Mouse (Mus musculus) limb, embryonic 11.5 days (tissue): ENCODE data around the gene Repin1. TPM values are rescaled to one million over a fixed set of nuclear protein-coding genes. Genes with fewer than 3 reads are reported as not detected.

Experiments used
- ATAC-seq: fragments of 200-750 bp; cut with Nextera tagmentation; 2 replicates; pipeline ENCODE4 v1.8.0; 2017; ENCODE audit warnings: low read depth; ENCODE audit not compliant: insufficient number of reproducible peaks, low FRiP score, low TSS enrichment
- DNase-seq: peaks from one replicate; pipeline ENCODE4 v3.0.0-alpha.2; 2015; ENCODE audit warnings: low spot score
- H3K27ac ChIP-seq: fragments of 300-500 bp; sonication (generic); replicated peaks from 2 replicates; pipeline ENCODE4 v1.5.1; 2014; ENCODE audit warnings: low read depth, mild to moderate bottlenecking, low read length
- H3K27me3 ChIP-seq: fragments of 300-500 bp; sonication (generic); 2 replicates; pipeline ENCODE4 v1.6.1; 2014; ENCODE audit warnings: mild to moderate bottlenecking, low read length, mixed read lengths; ENCODE audit not compliant: control insufficient read depth, insufficient read depth
- H3K36me3 ChIP-seq: fragments of 300-500 bp; sonication (generic); 2 replicates; pipeline ENCODE4 v1.6.1; 2014; ENCODE audit warnings: mild to moderate bottlenecking, low read length, moderate library complexity, mixed read lengths; ENCODE audit not compliant: control insufficient read depth, insufficient read depth
- H3K4me1 ChIP-seq: fragments of 300-500 bp; sonication (generic); 2 replicates; pipeline ENCODE4 v1.6.1; 2014; ENCODE audit warnings: low read length, mixed read lengths; ENCODE audit not compliant: control insufficient read depth, insufficient read depth
- H3K4me2 ChIP-seq: fragments of 300-500 bp; sonication (generic); 2 replicates; pipeline ENCODE4 v1.6.1; 2014; ENCODE audit warnings: low read depth, mild to moderate bottlenecking, moderate library complexity; ENCODE audit not compliant: severe bottlenecking
- H3K4me3 ChIP-seq: fragments of 300-500 bp; sonication (generic); 2 replicates; pipeline ENCODE4 v1.5.1; 2014; ENCODE audit warnings: low read depth, low read length
- H3K9ac ChIP-seq: fragments of 300-500 bp; sonication (generic); 2 replicates; pipeline ENCODE4 v1.6.1; 2014; ENCODE audit warnings: mild to moderate bottlenecking, low read length
- H3K9me3 ChIP-seq: fragments of 300-500 bp; sonication (generic); 2 replicates; pipeline ENCODE4 v1.6.1; 2016; ENCODE audit warnings: low read length; ENCODE audit not compliant: control insufficient read depth
- WGBS: fragments of 180-500 bp; shearing (Covaris S2); extraction: QIAGEN DNeasy Blood & Tissue Kit; methylation state at CpG from one replicate; pipeline ENCODE4 v1.1.7; 2014; 5-methylcytosine and 5-hydroxymethylcytosine counted together
- polyA plus RNA-seq: library from polyadenylated mRNA; unstranded; fragments of >200 nt; fragmentation: Nextera tagmentation; extraction: Ambion mirVana; gene quantifications from 2 replicates; pipeline ENCODE4 v1.2.1, GENCODE M21; 2014

Repin1 gene
- polyA plus RNA-seq, 1 experiment from 2014 or later = 46.1 TPM

GRCm38 (mm10) chr6:48591221-48591845 lies 2.4 kb upstream of the Repin1 start:
- no peak for DNase-seq
- Histone ChIP-seq H3K27me3 (no peaks in the 10 kb centered on the region), H3K9me3 (peaks cover 4% of the 10 kb centered on the region), H3K4me1 (peaks cover 12% of the 10 kb centered on the region), H3K9ac (no peak overlapping the region), H3K4me2 (no peak overlapping the region), H3K36me3 (peaks cover 6% of the 10 kb centered on the region), H3K4me3 (no peak overlapping the region), H3K27ac (no peak overlapping the region)
- 97% methylated on average over 3 of the region's 3 CpGs for WGBS
- no peak for ATAC-seq

- H3K9ac ChIP-seq = no peak overlapping the region
- 90% methylated on average over 6 of the region's 6 CpGs for WGBS
- peaks cover 9% of the 10 kb centered on the region for H3K9me3 ChIP-seq
- H3K4me2 ChIP-seq = no peak overlapping the region
- no peak overlapping the region for H3K4me3 ChIP-seq
- peaks cover 12% of the 10 kb centered on the region for H3K36me3 ChIP-seq
- no peak overlapping the region for H3K27ac ChIP-seq
- H3K4me1 ChIP-seq = peaks cover 12% of the 10 kb centered on the region
- no peaks in the 10 kb centered on the region for H3K27me3 ChIP-seq
- no peak for ATAC-seq
- DNase-seq = no peak
These were observed 1.8 kb upstream of the Repin1 start for GRCm38 (mm10) chr6:48591871-48592270.

- Histone ChIP-seq H3K4me2 (peak overlapping the region; percentile 76), H3K4me3 (peak overlapping the region; percentile 86), H3K27ac (peak overlapping the region; percentile 82), H3K9ac (peak overlapping the region; percentile 91), H3K9me3 (peaks cover 20% of the 10 kb centered on the region), H3K36me3 (peaks cover 27% of the 10 kb centered on the region), H3K27me3 (no peaks in the 10 kb centered on the region), H3K4me1 (peaks cover 12% of the 10 kb centered on the region)
- peak; percentile 69 for ATAC-seq
- DNase-seq = peak; percentile 75
- under 1% methylated on average over 32 of the region's 41 CpGs for WGBS
These were observed 508 bp downstream of the Repin1 start for GRCm38 (mm10) chr6:48594043-48594738.

GRCm38 (mm10) chr6:48595278-48595677 lies 1.6 kb downstream of the Repin1 start:
- H3K4me1 ChIP-seq = peaks cover 10% of the 10 kb centered on the region
- peaks cover 20% of the 10 kb centered on the region for H3K9me3 ChIP-seq
- peaks cover 32% of the 10 kb centered on the region for H3K36me3 ChIP-seq
- ATAC-seq = no peak
- WGBS = 61% methylated on average over 1 of the region's 1 CpGs
- peak overlapping the region; percentile 86; the same call in 1 of the 2 replicates for H3K4me3 ChIP-seq
- no peak overlapping the region; the same call in 1 of the 2 replicates for H3K9ac ChIP-seq
- DNase-seq = no peak
- no peak overlapping the region for H3K27ac ChIP-seq
- peak overlapping the region; percentile 76 for H3K4me2 ChIP-seq
- H3K27me3 ChIP-seq = no peaks in the 10 kb centered on the region

GRCm38 (mm10) chr6:48596545-48597232 lies 3.0 kb downstream of the Repin1 start:
- no peak overlapping the region for H3K27ac ChIP-seq
- H3K27me3 ChIP-seq = no peaks in the 10 kb centered on the region
- H3K4me3 ChIP-seq = no peak overlapping the region
- peaks cover 13% of the 10 kb centered on the region for H3K4me1 ChIP-seq
- peaks cover 32% of the 10 kb centered on the region for H3K36me3 ChIP-seq
- 95% methylated on average over 45 of the region's 45 CpGs for WGBS
- no peak for DNase-seq
- ATAC-seq = no peak
- no peak overlapping the region for H3K4me2 ChIP-seq
- H3K9ac ChIP-seq = no peak overlapping the region
- H3K9me3 ChIP-seq = peaks cover 20% of the 10 kb centered on the region

- ATAC-seq (no peak), DNase-seq (no peak)
- Histone ChIP-seq H3K9me3 (peaks cover 20% of the 10 kb centered on the region), H3K36me3 (peaks cover 32% of the 10 kb centered on the region), H3K4me1 (peaks cover 13% of the 10 kb centered on the region), H3K4me3 (no peak overlapping the region), H3K27me3 (no peaks in the 10 kb centered on the region), H3K27ac (no peak overlapping the region), H3K4me2 (no peak overlapping the region), H3K9ac (no peak overlapping the region)
- WGBS = 97% methylated on average over 27 of the region's 27 CpGs
These were observed 3.5 kb downstream of the Repin1 start for GRCm38 (mm10) chr6:48597233-48597625.

- WGBS = 88% methylated on average over 1 of the region's 1 CpGs
- Histone ChIP-seq H3K9ac (no peak overlapping the region), H3K27ac (no peak overlapping the region), H3K27me3 (no peaks in the 10 kb centered on the region), H3K36me3 (peaks cover 30% of the 10 kb centered on the region), H3K4me2 (no peak overlapping the region), H3K9me3 (peaks cover 20% of the 10 kb centered on the region), H3K4me3 (no peak overlapping the region), H3K4me1 (peaks cover 7% of the 10 kb centered on the region; the same call in 1 of the 2 replicates)
- DNase-seq (no peak), ATAC-seq (no peak)
These were observed 6.9 kb downstream of the Repin1 start for GRCm38 (mm10) chr6:48600594-48600993.

GRCm38 (mm10) chr6:48601271-48602079 lies 7.8 kb downstream of the Repin1 start, which contains the start of gene Zfp775:
TSS of gene Zfp775 (plus strand) at chr6:48602063.
- H3K9me3 ChIP-seq = peaks cover 15% of the 10 kb centered on the region
- peak within 1 kb of the TSS; percentile 82 for H3K4me2 ChIP-seq
- peak within 1 kb of the TSS; percentile 84 for H3K9ac ChIP-seq
- peak within 1 kb of the TSS; percentile 72 for H3K4me3 ChIP-seq
- peak; percentile 99 for ATAC-seq
- 5% methylated on average over 42 of the region's 42 CpGs for WGBS
- DNase-seq = peak; percentile 96
- peak within 1 kb of the TSS; percentile 83 for H3K27ac ChIP-seq
- H3K36me3 ChIP-seq = peaks cover 24% of the 10 kb centered on the region
- H3K4me1 ChIP-seq = peaks cover 7% of the 10 kb centered on the region; the same call in 1 of the 2 replicates
- no peaks in the 10 kb centered on the region for H3K27me3 ChIP-seq
